Mouse (Mus musculus) liver, postnatal 0 days (tissue): ENCODE measurements around the gene Chrna1. TPM values are rescaled to one million over a fixed set of nuclear protein-coding genes. Genes with fewer than 3 reads are reported as not detected.
"Not testable (repeated sequence)": the region's sequence is repeated elsewhere in the genome, so short reads cannot be mapped to it uniquely, and the experiment has no call there.

Experiments used
- ATAC-seq: fragments of 200-750 bp; cut with Nextera tagmentation; 2 replicates; pipeline ENCODE4 v1.8.0; 2017; ENCODE audit warnings: mild to moderate bottlenecking, moderate library complexity
- DNase-seq: peaks from one replicate; pipeline ENCODE4 v3.0.0-alpha.2; 2016
- H3K27ac ChIP-seq: fragments of 300-500 bp; sonication (generic); 2 replicates; pipeline ENCODE4 v1.5.1; 2014; ENCODE audit warnings: antibody characterized with exemption, moderate library complexity, mild to moderate bottlenecking, low read depth
- H3K27me3 ChIP-seq: fragments of 300-500 bp; sonication (generic); 2 replicates; pipeline ENCODE4 v1.6.1; 2014; ENCODE audit warnings: low read length, control low read depth, mixed read lengths; ENCODE audit not compliant: insufficient read depth
- H3K36me3 ChIP-seq: fragments of 300-500 bp; sonication (generic); replicated peaks from 2 replicates; pipeline ENCODE4 v1.6.1; 2014; ENCODE audit warnings: mild to moderate bottlenecking, control low read depth, low read length, moderate library complexity, mixed read lengths; ENCODE audit not compliant: insufficient read depth
- H3K4me1 ChIP-seq: fragments of 300-500 bp; sonication (generic); 2 replicates; pipeline ENCODE4 v1.6.1; 2014; ENCODE audit warnings: antibody characterized with exemption, mild to moderate bottlenecking, control low read depth; ENCODE audit not compliant: insufficient read depth
- H3K4me2 ChIP-seq: fragments of 300-500 bp; sonication (generic); 2 replicates; pipeline ENCODE4 v1.6.1; 2014; ENCODE audit warnings: low read depth, mild to moderate bottlenecking, low read length, moderate library complexity, mixed read lengths
- H3K4me3 ChIP-seq: fragments of 300-500 bp; sonication (generic); 2 replicates; pipeline ENCODE4 v1.5.1; 2014; ENCODE audit warnings: low read depth, low read length
- H3K9ac ChIP-seq: fragments of 300-500 bp; sonication (generic); replicated peaks from 2 replicates; pipeline ENCODE4 v1.6.1; 2014; ENCODE audit warnings: mild to moderate bottlenecking, moderate library complexity
- H3K9me3 ChIP-seq: fragments of 300-500 bp; sonication (generic); 2 replicates; pipeline ENCODE4 v1.6.1; 2016; ENCODE audit warnings: mild to moderate bottlenecking, control low read depth, low read length, mixed read lengths
- CTCF ChIP-seq: sonication (generic); IDR thresholded peaks from 2 replicates; pipeline ENCODE4 v1.5.1; 2016; ENCODE audit warnings: antibody characterized with exemption, low read depth
- EP300 ChIP-seq: IDR thresholded peaks from 2 replicates; pipeline ENCODE4 v1.6.1; 2016; ENCODE audit warnings: antibody characterized with exemption, low read depth, mild to moderate bottlenecking
- WGBS: fragments of 180-500 bp; shearing (Covaris S2); extraction: QIAGEN DNeasy Blood & Tissue Kit; methylation state at CpG from one replicate; pipeline ENCODE4 v1.1.7; 2014; ENCODE audit not compliant: insufficient replicate concordance; 5-methylcytosine and 5-hydroxymethylcytosine counted together
- polyA plus RNA-seq: library from polyadenylated mRNA; unstranded; fragments of >200 nt; fragmentation: Nextera tagmentation; extraction: Ambion mirVana; gene quantifications from 2 replicates; pipeline ENCODE4 v1.2.1, GENCODE M21; 2015

The Chrna1 gene
- polyA plus RNA-seq, 1 experiment from 2014 or later = 0.06 TPM

- Histone ChIP-seq H3K36me3 (no peaks in the 10 kb centered on the region), H3K9me3 (no peaks in the 10 kb centered on the region), H3K9ac (no peak overlapping the region), H3K4me1 (peaks cover 11% of the 10 kb centered on the region), H3K27me3 (no peaks in the 10 kb centered on the region), H3K4me2 (no peak overlapping the region), H3K4me3 (no peak overlapping the region), H3K27ac (no peak overlapping the region)
- TF ChIP-seq EP300 (no peak), CTCF (no peak)
- ATAC-seq (no peak), DNase-seq (no peak)
- WGBS = 75% methylated on average over 8 of the region's 8 CpGs
Observed at GRCm38 (mm10) chr2:73557956-73558355, 22.2 kb downstream of the Chrna1 start.

GRCm38 (mm10) chr2:73557061-73557460 lies 23.1 kb downstream of the Chrna1 start:
- H3K4me2 ChIP-seq, H3K9me3 ChIP-seq, H3K4me3 ChIP-seq, DNase-seq, ATAC-seq, H3K36me3 ChIP-seq, H3K9ac ChIP-seq, H3K27me3 ChIP-seq, H3K27ac ChIP-seq: not testable (repeated sequence)
- WGBS = 85% methylated on average over 3 of the region's 3 CpGs
- peaks cover 11% of the 10 kb centered on the region for H3K4me1 ChIP-seq

- DNase-seq = no peak
- ATAC-seq = no peak
- Histone ChIP-seq H3K4me1 (peaks cover 3% of the 10 kb centered on the region; the same call in 1 of the 2 replicates), H3K9ac (no peak overlapping the region), H3K36me3 (no peaks in the 10 kb centered on the region), H3K27me3 (no peaks in the 10 kb centered on the region), H3K4me2 (no peak overlapping the region), H3K4me3 (no peak overlapping the region), H3K27ac (no peak overlapping the region), H3K9me3 (no peaks in the 10 kb centered on the region)
- TF ChIP-seq EP300 (no peak), CTCF (no peak)
- WGBS = 55% methylated on average over 3 of the region's 3 CpGs
Observed at GRCm38 (mm10) chr2:73554389-73554788, 25.7 kb downstream of the Chrna1 start.

DNA sequence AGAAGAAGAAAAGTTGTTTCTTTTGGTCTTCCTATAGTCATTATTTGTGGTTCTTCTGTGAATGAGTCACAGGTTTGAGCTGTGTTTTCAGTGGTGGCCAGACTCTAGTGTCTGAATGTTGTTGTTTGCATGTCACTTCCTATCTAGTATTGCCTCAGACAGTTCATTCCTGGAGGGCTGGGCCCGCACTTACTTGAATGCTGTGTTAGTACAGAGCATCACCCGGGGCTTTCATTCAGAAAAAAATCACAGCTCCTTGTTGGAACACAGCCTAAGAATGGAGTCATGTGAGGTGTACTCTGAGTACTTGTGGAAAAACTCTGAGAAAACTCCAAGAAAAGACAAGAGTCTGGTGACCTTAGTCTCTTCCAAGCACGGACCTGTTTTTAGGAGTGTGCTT lies 27.2 kb downstream of the Chrna1 start:
- 70% methylated on average over 3 of the region's 3 CpGs for WGBS
- no peak for ATAC-seq

DNA sequence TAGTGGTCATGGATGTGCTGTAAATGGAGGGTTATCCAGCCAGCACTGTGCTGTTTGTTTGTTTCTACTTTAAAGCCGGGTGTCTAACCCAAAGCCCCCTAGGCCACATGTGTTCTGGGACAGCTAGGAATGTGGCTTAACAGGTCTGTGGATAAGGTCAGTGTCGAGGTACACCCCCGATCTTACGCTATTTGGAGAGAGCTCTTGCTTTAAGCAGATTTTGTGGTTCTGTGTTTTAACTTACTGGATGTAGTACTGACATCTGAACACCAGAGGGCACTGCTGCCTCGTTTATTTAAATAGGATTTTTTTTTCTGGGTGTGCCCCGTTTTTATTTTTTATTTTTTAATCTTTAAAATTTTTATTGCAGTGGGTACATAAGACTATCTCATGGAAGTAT lies 29.4 kb downstream of the Chrna1 start:
- peak; percentile 44 for DNase-seq
- Histone ChIP-seq H3K27me3 (no peaks in the 10 kb centered on the region), H3K27ac (no peak overlapping the region), H3K4me2 (no peak overlapping the region), H3K4me3 (no peak overlapping the region), H3K9ac (no peak overlapping the region), H3K9me3 (no peaks in the 10 kb centered on the region), H3K4me1 (peaks cover 7% of the 10 kb centered on the region), H3K36me3 (no peaks in the 10 kb centered on the region)
- 14% methylated on average over 6 of the region's 6 CpGs for WGBS
- TF ChIP-seq CTCF (peak; percentile 68), EP300 (no peak)
- ATAC-seq = no peak

More for the DNA sequence above, 27.2 kb downstream of the Chrna1 start:
- no peaks in the 10 kb centered on the region for H3K36me3 ChIP-seq
- DNase-seq = no peak
- TF ChIP-seq EP300 (no peak), CTCF (no peak)
- H3K4me2 ChIP-seq = no peak overlapping the region
- no peak overlapping the region for H3K9ac ChIP-seq
- H3K4me1 ChIP-seq = peaks cover 7% of the 10 kb centered on the region; the same call in 1 of the 2 replicates
- no peak overlapping the region for H3K27ac ChIP-seq
- no peaks in the 10 kb centered on the region for H3K9me3 ChIP-seq
- H3K4me3 ChIP-seq = no peak overlapping the region
- H3K27me3 ChIP-seq = no peaks in the 10 kb centered on the region

DNA sequence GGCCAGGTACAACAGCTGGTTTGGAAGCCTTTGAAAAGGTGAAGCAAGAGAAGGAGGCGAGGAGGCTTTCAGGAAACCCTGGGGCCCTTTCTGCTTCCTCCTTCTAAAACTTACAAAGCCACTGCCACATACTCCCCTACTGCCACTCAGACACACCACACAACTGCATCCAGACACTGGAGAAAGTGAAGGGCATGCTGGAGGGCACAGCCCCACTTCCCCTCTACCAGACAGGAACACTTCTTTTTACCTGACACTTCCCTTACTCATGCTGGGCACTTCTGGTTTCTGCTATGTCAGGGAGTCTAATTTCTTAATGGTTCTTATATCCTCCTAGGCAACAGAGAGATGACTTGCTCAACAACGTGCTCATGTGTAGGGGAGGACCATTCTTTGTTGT lies 31.6 kb downstream of the Chrna1 start:
- DNase-seq (no peak), ATAC-seq (0 out of 2 replicates have a peak, but pooled peaks have one; percentile 21)
- peaks cover 3% of the 10 kb centered on the region; the same call in 1 of the 2 replicates for H3K4me1 ChIP-seq

DNA sequence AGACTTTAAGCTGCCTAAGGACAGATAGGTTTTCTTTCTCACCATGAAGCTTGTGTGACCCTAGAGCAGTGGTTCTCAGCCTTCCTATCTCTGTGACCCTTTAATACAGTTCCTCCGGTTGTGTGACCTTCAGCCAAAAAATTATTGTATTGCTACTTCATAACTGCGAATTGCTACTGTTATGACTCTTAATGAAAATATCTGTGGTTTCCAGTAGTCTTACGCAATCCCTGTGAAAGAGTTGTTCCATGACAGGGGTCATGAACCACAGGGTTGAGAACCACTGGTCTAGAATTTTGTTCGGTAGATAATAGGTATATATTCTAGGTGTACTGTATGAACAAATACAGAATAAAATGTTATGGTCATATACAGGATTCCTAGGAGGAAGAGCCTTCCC lies 32.9 kb downstream of the Chrna1 start:
- no peak overlapping the region for H3K4me2 ChIP-seq
- H3K36me3 ChIP-seq = no peaks in the 10 kb centered on the region
- WGBS = 61% methylated on average over 4 of the region's 4 CpGs
- no peak overlapping the region for H3K4me3 ChIP-seq
- H3K27ac ChIP-seq = no peak overlapping the region
- H3K9me3 ChIP-seq = no peaks in the 10 kb centered on the region
- no peaks in the 10 kb centered on the region for H3K27me3 ChIP-seq
- no peak for ATAC-seq
- peaks cover 3% of the 10 kb centered on the region; the same call in 1 of the 2 replicates for H3K4me1 ChIP-seq
- H3K9ac ChIP-seq = no peak overlapping the region
- no peak for DNase-seq
- no peak for TF ChIP-seq EP300
- no peak for TF ChIP-seq CTCF

More for the DNA sequence above, 31.6 kb downstream of the Chrna1 start:
- Histone ChIP-seq H3K4me2 (no peak overlapping the region), H3K36me3 (no peaks in the 10 kb centered on the region), H3K27ac (peak overlapping the region; percentile 57; the same call in 1 of the 2 replicates), H3K9ac (no peak overlapping the region), H3K4me3 (no peak overlapping the region), H3K9me3 (no peaks in the 10 kb centered on the region), H3K27me3 (no peaks in the 10 kb centered on the region)
- TF ChIP-seq CTCF (no peak), EP300 (no peak)
- WGBS = 40% methylated on average over 2 of the region's 2 CpGs
